Mouse (Mus musculus): ENCODE measurements around the gene Pde5a. TPM values are rescaled to one million over a fixed set of nuclear protein-coding genes. Genes with fewer than 3 reads are reported as not detected.

The Pde5a gene
- polyA plus RNA-seq, 1 experiment: 0.62 TPM

DNA sequence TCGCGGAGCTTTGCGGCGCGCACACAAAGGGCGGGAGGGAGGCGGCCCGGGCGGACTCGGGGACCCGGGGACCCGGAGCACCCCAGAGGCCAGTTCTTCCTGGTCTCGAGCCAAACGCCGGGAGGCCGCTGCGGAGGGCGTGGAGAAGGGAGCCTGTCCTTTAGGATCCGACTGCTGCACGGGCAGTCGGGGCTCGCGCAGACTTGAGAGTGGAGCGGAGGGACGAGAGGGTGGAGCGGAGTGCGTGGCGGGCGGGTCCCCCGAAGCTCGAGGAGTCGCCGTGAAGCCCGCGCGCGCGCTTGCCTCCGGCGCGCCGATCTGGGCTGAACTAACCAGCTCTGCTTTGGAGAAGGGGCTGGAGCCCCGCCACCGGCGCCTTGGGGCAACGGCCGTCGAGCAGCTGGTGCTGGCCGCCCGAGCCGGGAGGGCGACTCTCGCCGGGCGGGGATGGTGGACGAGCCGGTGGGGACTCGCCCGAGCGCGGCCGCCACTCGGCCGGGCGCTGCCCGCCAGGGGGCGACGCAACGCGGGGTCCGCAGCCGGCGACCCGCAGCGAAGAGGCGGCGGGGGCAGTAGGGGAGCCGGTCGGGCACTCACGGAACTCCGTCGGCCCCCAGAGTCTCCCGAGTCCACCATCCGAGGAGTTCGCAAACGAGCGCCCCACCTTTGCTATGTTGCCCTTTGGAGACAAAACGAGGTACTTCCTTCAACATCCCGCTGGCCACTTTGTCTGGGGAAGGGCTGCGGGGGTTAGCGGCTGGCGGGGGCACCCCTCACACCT is 1.4 kb downstream of the Pde5a start:
- peak; percentile 25; the same call in 1 of the 2 replicates for TF ChIP-seq CTCF (IDR thresholded peaks at IDR 0.05; ENCODE audit: control insufficient read depth, insufficient read depth, insufficient replicate concordance, low read depth, low read length)
- no peak for TF ChIP-seq POLR2A (IDR thresholded peaks at IDR 0.05; ENCODE audit: control insufficient read depth, low read depth, low read length)
- Histone ChIP-seq H3K27ac (ENCODE audit: control insufficient read depth, insufficient read depth, low read depth, low read length) (no peak overlapping the region), H3K4me3 (ENCODE audit: control insufficient read depth, low read depth, low read length) (peak overlapping the region; percentile 78), H3K36me3 (ENCODE audit: control insufficient read depth, insufficient read depth, low read length) (no peaks in the 10 kb centered on the region), H3K27me3 (ENCODE audit: control insufficient read depth, insufficient read depth, low read length) (no peaks in the 10 kb centered on the region), H3K4me1 (ENCODE audit: control insufficient read depth, insufficient read depth, low read length) (peaks cover 5% of the 10 kb centered on the region)

DNA sequence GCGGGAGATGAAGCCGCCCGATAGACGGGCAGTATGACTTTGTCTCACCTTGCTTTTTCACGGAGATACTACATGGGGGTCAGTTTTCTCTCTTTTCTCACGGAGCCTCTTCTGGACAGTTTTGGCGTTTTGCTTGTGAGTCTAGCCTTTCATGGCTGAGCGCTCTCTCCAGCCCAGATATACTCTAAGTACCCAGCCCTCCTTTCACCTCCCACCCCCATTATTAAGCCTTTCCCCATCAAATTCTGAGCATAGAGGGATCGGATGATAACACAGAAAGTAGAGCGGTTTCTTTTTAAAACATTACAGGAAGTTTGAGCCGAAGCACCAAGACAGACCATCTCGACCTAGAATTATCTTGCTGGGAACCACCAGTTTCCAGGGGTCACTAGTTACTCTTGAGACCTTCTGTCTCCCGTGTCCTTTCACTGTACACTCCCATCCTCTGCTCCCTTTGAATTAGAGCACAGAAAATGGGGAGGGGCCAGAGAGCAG is 2.0 kb downstream of the Pde5a start:
- no peaks in the 10 kb centered on the region for H3K27me3 ChIP-seq (ENCODE audit: control insufficient read depth, insufficient read depth, low read length)
- TF ChIP-seq CTCF (IDR thresholded peaks at IDR 0.05; ENCODE audit: control insufficient read depth, insufficient read depth, insufficient replicate concordance, low read depth, low read length) (no peak), POLR2A (IDR thresholded peaks at IDR 0.05; ENCODE audit: control insufficient read depth, low read depth, low read length) (no peak)
- H3K4me3 ChIP-seq (ENCODE audit: control insufficient read depth, low read depth, low read length): peak overlapping the region; percentile 78
- H3K36me3 ChIP-seq (ENCODE audit: control insufficient read depth, insufficient read depth, low read length): no peaks in the 10 kb centered on the region
- H3K27ac ChIP-seq (ENCODE audit: control insufficient read depth, insufficient read depth, low read depth, low read length): no peak overlapping the region
- peaks cover 5% of the 10 kb centered on the region for H3K4me1 ChIP-seq (ENCODE audit: control insufficient read depth, insufficient read depth, low read length)

DNA sequence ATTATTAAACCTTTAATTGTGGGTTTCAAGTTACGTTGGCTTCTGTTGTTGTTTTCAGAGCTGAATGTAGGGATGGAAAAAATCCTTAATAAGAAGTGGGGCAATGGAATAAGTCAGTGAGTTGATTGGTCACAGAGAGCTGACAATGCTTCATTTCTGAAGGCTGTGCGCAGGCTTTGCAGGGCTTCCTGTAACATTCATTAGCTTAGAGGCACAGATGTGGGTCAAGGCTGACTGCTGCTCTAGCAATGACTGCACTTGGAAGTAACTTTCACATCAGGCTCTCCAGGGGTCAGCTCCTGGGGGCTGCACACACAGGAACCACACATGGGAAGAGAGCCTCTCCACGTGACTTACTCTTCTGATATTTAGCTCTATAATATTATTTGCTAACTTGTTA is 5.1 kb downstream of the Pde5a start:
- no peak overlapping the region for H3K4me3 ChIP-seq (ENCODE audit: control insufficient read depth, low read depth, low read length)
- peaks cover 5% of the 10 kb centered on the region for H3K4me1 ChIP-seq (ENCODE audit: control insufficient read depth, insufficient read depth, low read length)
- H3K36me3 ChIP-seq (ENCODE audit: control insufficient read depth, insufficient read depth, low read length): no peaks in the 10 kb centered on the region
- no peaks in the 10 kb centered on the region for H3K27me3 ChIP-seq (ENCODE audit: control insufficient read depth, insufficient read depth, low read length)
- H3K27ac ChIP-seq (ENCODE audit: control insufficient read depth, insufficient read depth, low read depth, low read length): no peak overlapping the region
- TF ChIP-seq CTCF (IDR thresholded peaks at IDR 0.05; ENCODE audit: control insufficient read depth, insufficient read depth, insufficient replicate concordance, low read depth, low read length) (no peak), POLR2A (IDR thresholded peaks at IDR 0.05; ENCODE audit: control insufficient read depth, low read depth, low read length) (no peak)

- Histone ChIP-seq H3K27ac (ENCODE audit: control insufficient read depth, insufficient read depth, low read depth, low read length) (no peak overlapping the region), H3K36me3 (ENCODE audit: control insufficient read depth, insufficient read depth, low read length) (no peaks in the 10 kb centered on the region)
- TF ChIP-seq CTCF (IDR thresholded peaks at IDR 0.05; ENCODE audit: control insufficient read depth, insufficient read depth, insufficient replicate concordance, low read depth, low read length): no peak
- no peak for TF ChIP-seq POLR2A (IDR thresholded peaks at IDR 0.05; ENCODE audit: control insufficient read depth, low read depth, low read length)
Measured at GRCm38 (mm10) chr3:122734329-122734728, 5.6 kb downstream of the Pde5a start.

DNA sequence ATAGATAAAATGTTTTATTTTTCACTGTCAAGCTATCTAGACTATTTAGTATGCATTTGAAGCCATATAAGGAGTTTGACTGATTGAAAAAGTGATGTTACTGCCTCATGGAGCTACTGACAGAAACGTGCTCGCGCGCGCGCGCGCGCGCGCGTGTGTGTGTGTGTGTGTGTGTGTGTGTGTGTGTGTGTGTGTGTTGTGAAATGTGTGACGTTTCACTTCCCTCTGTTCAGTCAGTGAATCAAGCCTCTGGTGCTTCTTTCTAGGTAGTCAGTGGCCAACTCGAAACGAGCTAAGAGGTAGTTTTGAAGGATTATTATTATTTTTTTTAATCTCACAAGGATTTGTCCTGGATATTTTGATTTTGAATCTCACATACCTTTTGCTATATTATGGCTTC is 10.7 kb downstream of the Pde5a start:
- H3K27me3 ChIP-seq (ENCODE audit: control insufficient read depth, insufficient read depth, low read length): no peaks in the 10 kb centered on the region
- no peak overlapping the region for H3K27ac ChIP-seq (ENCODE audit: control insufficient read depth, insufficient read depth, low read depth, low read length)
- no peak overlapping the region for H3K4me3 ChIP-seq (ENCODE audit: control insufficient read depth, low read depth, low read length)
- no peaks in the 10 kb centered on the region for H3K4me1 ChIP-seq (ENCODE audit: control insufficient read depth, insufficient read depth, low read length)
- no peaks in the 10 kb centered on the region for H3K36me3 ChIP-seq (ENCODE audit: control insufficient read depth, insufficient read depth, low read length)
- TF ChIP-seq CTCF (IDR thresholded peaks at IDR 0.05; ENCODE audit: control insufficient read depth, insufficient read depth, insufficient replicate concordance, low read depth, low read length) (no peak), POLR2A (IDR thresholded peaks at IDR 0.05; ENCODE audit: control insufficient read depth, low read depth, low read length) (no peak)

More at GRCm38 (mm10) chr3:122734329-122734728, 5.6 kb downstream of the Pde5a start:
- Histone ChIP-seq H3K4me1 (ENCODE audit: control insufficient read depth, insufficient read depth, low read length) (peaks cover 5% of the 10 kb centered on the region), H3K4me3 (ENCODE audit: control insufficient read depth, low read depth, low read length) (no peak overlapping the region), H3K27me3 (ENCODE audit: control insufficient read depth, insufficient read depth, low read length) (no peaks in the 10 kb centered on the region)

GRCm38 (mm10) chr3:122744265-122744664 is 15.5 kb downstream of the Pde5a start:
- no peaks in the 10 kb centered on the region for H3K27me3 ChIP-seq (ENCODE audit: control insufficient read depth, insufficient read depth, low read length)
- H3K4me1 ChIP-seq (ENCODE audit: control insufficient read depth, insufficient read depth, low read length): no peaks in the 10 kb centered on the region
- TF ChIP-seq POLR2A (IDR thresholded peaks at IDR 0.05; ENCODE audit: control insufficient read depth, low read depth, low read length): no peak
- TF ChIP-seq CTCF (IDR thresholded peaks at IDR 0.05; ENCODE audit: control insufficient read depth, insufficient read depth, insufficient replicate concordance, low read depth, low read length): no peak
- no peak overlapping the region for H3K27ac ChIP-seq (ENCODE audit: control insufficient read depth, insufficient read depth, low read depth, low read length)
- H3K4me3 ChIP-seq (ENCODE audit: control insufficient read depth, low read depth, low read length): no peak overlapping the region
- H3K36me3 ChIP-seq (ENCODE audit: control insufficient read depth, insufficient read depth, low read length): no peaks in the 10 kb centered on the region

GRCm38 (mm10) chr3:122747921-122748700 is 19.4 kb downstream of the Pde5a start:
- Histone ChIP-seq H3K4me1 (ENCODE audit: control insufficient read depth, insufficient read depth, low read length) (no peaks in the 10 kb centered on the region), H3K27ac (ENCODE audit: control insufficient read depth, insufficient read depth, low read depth, low read length) (no peak overlapping the region), H3K27me3 (ENCODE audit: control insufficient read depth, insufficient read depth, low read length) (no peaks in the 10 kb centered on the region), H3K36me3 (ENCODE audit: control insufficient read depth, insufficient read depth, low read length) (no peaks in the 10 kb centered on the region), H3K4me3 (ENCODE audit: control insufficient read depth, low read depth, low read length) (no peak overlapping the region)
- TF ChIP-seq CTCF (IDR thresholded peaks at IDR 0.05; ENCODE audit: control insufficient read depth, insufficient read depth, insufficient replicate concordance, low read depth, low read length) (no peak), POLR2A (IDR thresholded peaks at IDR 0.05; ENCODE audit: control insufficient read depth, low read depth, low read length) (no peak)
